Mouse (Mus musculus): Measurements from ENCODE around the gene Gata5. TPM values are rescaled to one million over a fixed set of nuclear protein-coding genes. Genes with fewer than 3 reads are reported as not detected.

Gene Gata5
- polyA plus RNA-seq (2015; fragmentation: Nextera tagmentation; extraction: Ambion mirVana), result 3.9 and 4.6 TPM in 2 replicates

GRCm38 (mm10) chr2:180334551-180334986, at the start of gene Gata5:
TSS of gene Gata5 (minus strand) at chr2:180334699.
- H3K4me1 ChIP-seq (ENCODE audit: insufficient read depth, low read length), result peaks cover 20% of the 10 kb centered on the region
- H3K27ac ChIP-seq (ENCODE audit: low read length), result peak within 1 kb of the TSS; percentile 27; the same call in 1 of the 2 replicates
- H3K27me3 ChIP-seq (ENCODE audit: insufficient read depth, low read length), result peaks cover 51% of the 10 kb centered on the region
- ATAC-seq (ENCODE audit: low FRiP score, low TSS enrichment), result peak; percentile 93
- no peaks in the 10 kb centered on the region for H3K36me3 ChIP-seq (ENCODE audit: insufficient read depth, low read length)
- H3K4me2 ChIP-seq (replicated peaks; ENCODE audit: low read depth, low read length), result peak within 1 kb of the TSS; percentile 75
- WGBS, result under 1% methylated on average over 33 of the region's 33 CpGs
- peak within 1 kb of the TSS; percentile 65 for H3K9ac ChIP-seq (replicated peaks; ENCODE audit: low read length)
- peak within 1 kb of the TSS; percentile 55 for H3K4me3 ChIP-seq (ENCODE audit: low read length)
- no peaks in the 10 kb centered on the region for H3K9me3 ChIP-seq (ENCODE audit: low read length)

- Histone ChIP-seq H3K27me3 (ENCODE audit: insufficient read depth, low read length) (no peaks in the 10 kb centered on the region), H3K27ac (ENCODE audit: low read length) (no peak overlapping the region), H3K9ac (replicated peaks; ENCODE audit: low read length) (no peak overlapping the region), H3K4me2 (replicated peaks; ENCODE audit: low read depth, low read length) (no peak overlapping the region), H3K36me3 (ENCODE audit: insufficient read depth, low read length) (no peaks in the 10 kb centered on the region), H3K4me3 (ENCODE audit: low read length) (no peak overlapping the region), H3K9me3 (ENCODE audit: low read length) (no peaks in the 10 kb centered on the region), H3K4me1 (ENCODE audit: insufficient read depth, low read length) (no peaks in the 10 kb centered on the region)
- no peak for ATAC-seq (ENCODE audit: low FRiP score, low TSS enrichment)
- 79% methylated on average over 5 of the region's 5 CpGs for WGBS
These were observed 42.2 kb upstream of the Gata5 start for GRCm38 (mm10) chr2:180376730-180377129.

GRCm38 (mm10) chr2:180373256-180373655, 38.8 kb upstream of the Gata5 start:
- 74% methylated on average over 10 of the region's 10 CpGs for WGBS
- Histone ChIP-seq H3K4me1 (ENCODE audit: insufficient read depth, low read length) (no peaks in the 10 kb centered on the region), H3K9ac (replicated peaks; ENCODE audit: low read length) (no peak overlapping the region), H3K4me2 (replicated peaks; ENCODE audit: low read depth, low read length) (no peak overlapping the region), H3K36me3 (ENCODE audit: insufficient read depth, low read length) (no peaks in the 10 kb centered on the region), H3K9me3 (ENCODE audit: low read length) (no peaks in the 10 kb centered on the region), H3K4me3 (ENCODE audit: low read length) (no peak overlapping the region), H3K27me3 (ENCODE audit: insufficient read depth, low read length) (no peaks in the 10 kb centered on the region), H3K27ac (ENCODE audit: low read length) (no peak overlapping the region)
- no peak for ATAC-seq (ENCODE audit: low FRiP score, low TSS enrichment)

- ATAC-seq (ENCODE audit: low FRiP score, low TSS enrichment), result no peak
- no peak overlapping the region for H3K27ac ChIP-seq (ENCODE audit: low read length)
- H3K27me3 ChIP-seq (ENCODE audit: insufficient read depth, low read length), result no peaks in the 10 kb centered on the region
- no peak overlapping the region for H3K4me2 ChIP-seq (replicated peaks; ENCODE audit: low read depth, low read length)
- H3K9me3 ChIP-seq (ENCODE audit: low read length), result no peaks in the 10 kb centered on the region
- 75% methylated on average over 5 of the region's 5 CpGs for WGBS
- H3K36me3 ChIP-seq (ENCODE audit: insufficient read depth, low read length), result no peaks in the 10 kb centered on the region
- H3K4me1 ChIP-seq (ENCODE audit: insufficient read depth, low read length), result no peaks in the 10 kb centered on the region
- H3K4me3 ChIP-seq (ENCODE audit: low read length), result no peak overlapping the region
- H3K9ac ChIP-seq (replicated peaks; ENCODE audit: low read length), result no peak overlapping the region
These were observed 33.9 kb upstream of the Gata5 start for GRCm38 (mm10) chr2:180368359-180368758.

- Histone ChIP-seq H3K36me3 (ENCODE audit: insufficient read depth, low read length) (no peaks in the 10 kb centered on the region), H3K27me3 (ENCODE audit: insufficient read depth, low read length) (no peaks in the 10 kb centered on the region), H3K4me2 (replicated peaks; ENCODE audit: low read depth, low read length) (no peak overlapping the region), H3K4me1 (ENCODE audit: insufficient read depth, low read length) (no peaks in the 10 kb centered on the region), H3K4me3 (ENCODE audit: low read length) (no peak overlapping the region), H3K27ac (ENCODE audit: low read length) (no peak overlapping the region), H3K9me3 (ENCODE audit: low read length) (no peaks in the 10 kb centered on the region), H3K9ac (replicated peaks; ENCODE audit: low read length) (no peak overlapping the region)
- WGBS, result 88% methylated on average over 4 of the region's 4 CpGs
- no peak for ATAC-seq (ENCODE audit: low FRiP score, low TSS enrichment)
These were observed 32.9 kb upstream of the Gata5 start for GRCm38 (mm10) chr2:180367350-180367749.

- WGBS, result 72% methylated on average over 3 of the region's 3 CpGs
- no peaks in the 10 kb centered on the region for H3K27me3 ChIP-seq (ENCODE audit: insufficient read depth, low read length)
These were observed 28.9 kb upstream of the Gata5 start for GRCm38 (mm10) chr2:180363434-180363720.

GRCm38 (mm10) chr2:180362585-180363433, 28.3 kb upstream of the Gata5 start:
- H3K36me3 ChIP-seq (ENCODE audit: insufficient read depth, low read length), result no peaks in the 10 kb centered on the region
- H3K4me3 ChIP-seq (ENCODE audit: low read length), result no peak overlapping the region
- no peak for ATAC-seq (ENCODE audit: low FRiP score, low TSS enrichment)
- no peaks in the 10 kb centered on the region for H3K4me1 ChIP-seq (ENCODE audit: insufficient read depth, low read length)
- no peaks in the 10 kb centered on the region for H3K9me3 ChIP-seq (ENCODE audit: low read length)
- H3K27ac ChIP-seq (ENCODE audit: low read length), result no peak overlapping the region
- 54% methylated on average over 7 of the region's 7 CpGs for WGBS
- H3K27me3 ChIP-seq (ENCODE audit: insufficient read depth, low read length), result no peaks in the 10 kb centered on the region
- no peak overlapping the region for H3K4me2 ChIP-seq (replicated peaks; ENCODE audit: low read depth, low read length)
- no peak overlapping the region for H3K9ac ChIP-seq (replicated peaks; ENCODE audit: low read length)

More at GRCm38 (mm10) chr2:180363434-180363720, 28.9 kb upstream of the Gata5 start:
- H3K9me3 ChIP-seq (ENCODE audit: low read length), result no peaks in the 10 kb centered on the region
- no peak for ATAC-seq (ENCODE audit: low FRiP score, low TSS enrichment)
- no peak overlapping the region for H3K4me3 ChIP-seq (ENCODE audit: low read length)
- no peaks in the 10 kb centered on the region for H3K4me1 ChIP-seq (ENCODE audit: insufficient read depth, low read length)
- no peak overlapping the region for H3K27ac ChIP-seq (ENCODE audit: low read length)
- H3K9ac ChIP-seq (replicated peaks; ENCODE audit: low read length), result no peak overlapping the region
- H3K36me3 ChIP-seq (ENCODE audit: insufficient read depth, low read length), result no peaks in the 10 kb centered on the region
- no peak overlapping the region for H3K4me2 ChIP-seq (replicated peaks; ENCODE audit: low read depth, low read length)

- H3K4me1 ChIP-seq (ENCODE audit: insufficient read depth, low read length), result no peaks in the 10 kb centered on the region
- H3K4me3 ChIP-seq (ENCODE audit: low read length), result no peak overlapping the region
- H3K4me2 ChIP-seq (replicated peaks; ENCODE audit: low read depth, low read length), result no peak overlapping the region
- no peak overlapping the region for H3K9ac ChIP-seq (replicated peaks; ENCODE audit: low read length)
- 7% methylated on average over 4 of the region's 4 CpGs for WGBS
- H3K27me3 ChIP-seq (ENCODE audit: insufficient read depth, low read length), result no peaks in the 10 kb centered on the region
- no peaks in the 10 kb centered on the region for H3K9me3 ChIP-seq (ENCODE audit: low read length)
- H3K36me3 ChIP-seq (ENCODE audit: insufficient read depth, low read length), result no peaks in the 10 kb centered on the region
- no peak overlapping the region for H3K27ac ChIP-seq (ENCODE audit: low read length)
- no peak for ATAC-seq (ENCODE audit: low FRiP score, low TSS enrichment)
These were observed 24.6 kb upstream of the Gata5 start for GRCm38 (mm10) chr2:180359062-180359461.

- H3K9ac ChIP-seq (replicated peaks; ENCODE audit: low read length), result no peak overlapping the region
- no peaks in the 10 kb centered on the region for H3K27me3 ChIP-seq (ENCODE audit: insufficient read depth, low read length)
- H3K9me3 ChIP-seq (ENCODE audit: low read length), result no peaks in the 10 kb centered on the region
- ATAC-seq (ENCODE audit: low FRiP score, low TSS enrichment), result no peak
- no peaks in the 10 kb centered on the region for H3K4me1 ChIP-seq (ENCODE audit: insufficient read depth, low read length)
- H3K4me2 ChIP-seq (replicated peaks; ENCODE audit: low read depth, low read length), result 0 out of 2 replicates have a peak overlapping the region, but pooled peaks have one; percentile 6
- 33% methylated on average over 10 of the region's 20 CpGs for WGBS
- no peak overlapping the region for H3K27ac ChIP-seq (ENCODE audit: low read length)
- no peak overlapping the region for H3K4me3 ChIP-seq (ENCODE audit: low read length)
- no peaks in the 10 kb centered on the region for H3K36me3 ChIP-seq (ENCODE audit: insufficient read depth, low read length)
These were observed 18.8 kb upstream of the Gata5 start for GRCm38 (mm10) chr2:180353338-180353737.

- H3K4me2 ChIP-seq (replicated peaks; ENCODE audit: low read depth, low read length), result no peak overlapping the region
- peaks cover 3% of the 10 kb centered on the region for H3K4me1 ChIP-seq (ENCODE audit: insufficient read depth, low read length)
- no peak overlapping the region for H3K4me3 ChIP-seq (ENCODE audit: low read length)
- no peaks in the 10 kb centered on the region for H3K36me3 ChIP-seq (ENCODE audit: insufficient read depth, low read length)
- H3K27me3 ChIP-seq (ENCODE audit: insufficient read depth, low read length), result no peaks in the 10 kb centered on the region
- no peaks in the 10 kb centered on the region for H3K9me3 ChIP-seq (ENCODE audit: low read length)
- H3K27ac ChIP-seq (ENCODE audit: low read length), result no peak overlapping the region
- no peak overlapping the region for H3K9ac ChIP-seq (replicated peaks; ENCODE audit: low read length)
- WGBS, result 48% methylated on average over 2 of the region's 2 CpGs
- ATAC-seq (ENCODE audit: low FRiP score, low TSS enrichment), result no peak
These were observed 16.2 kb upstream of the Gata5 start for GRCm38 (mm10) chr2:180350700-180351099.
